Mouse (Mus musculus) stomach, postnatal 0 days (tissue): ENCODE measurements around the gene Gm30302. TPM values are rescaled to one million over a fixed set of nuclear protein-coding genes. Genes with fewer than 3 reads are reported as not detected.

Experiments used
- ATAC-seq: fragments of 200-750 bp; cut with Nextera tagmentation; 2 replicates; pipeline ENCODE4 v1.8.0; 2017; ENCODE audit not compliant: low FRiP score, low TSS enrichment
- DNase-seq: peaks from one replicate; pipeline ENCODE4 v3.0.0-alpha.2; 2016; ENCODE audit warnings: low spot score
- H3K27ac ChIP-seq: fragments of 300-500 bp; sonication (generic); replicated peaks from 2 replicates; pipeline ENCODE4 v1.5.1; 2014; ENCODE audit warnings: mild to moderate bottlenecking, control low read depth
- H3K27me3 ChIP-seq: fragments of 300-500 bp; sonication (generic); 2 replicates; pipeline ENCODE4 v1.6.1; 2014; ENCODE audit warnings: low read length; ENCODE audit not compliant: control insufficient read depth, insufficient read depth
- H3K36me3 ChIP-seq: fragments of 300-500 bp; sonication (generic); 2 replicates; pipeline ENCODE4 v1.6.1; 2014; ENCODE audit warnings: low read length, mixed read lengths; ENCODE audit not compliant: control insufficient read depth, insufficient read depth
- H3K4me1 ChIP-seq: fragments of 300-500 bp; sonication (generic); replicated peaks from 2 replicates; pipeline ENCODE4 v1.6.1; 2014; ENCODE audit warnings: antibody characterized with exemption; ENCODE audit not compliant: control insufficient read depth, insufficient read depth
- H3K4me2 ChIP-seq: fragments of 300-500 bp; sonication (generic); replicated peaks from 2 replicates; pipeline ENCODE4 v1.6.1; 2014; ENCODE audit warnings: low read depth, mild to moderate bottlenecking, control low read depth, moderate library complexity
- H3K4me3 ChIP-seq: fragments of 300-500 bp; sonication (generic); 2 replicates; pipeline ENCODE4 v1.5.1; 2014; ENCODE audit warnings: low read depth, low read length, control low read depth
- H3K9ac ChIP-seq: fragments of 300-500 bp; sonication (generic); 2 replicates; pipeline ENCODE4 v1.6.1; 2014; ENCODE audit warnings: mild to moderate bottlenecking, low read length, control low read depth, mixed read lengths
- H3K9me3 ChIP-seq: fragments of 300-500 bp; sonication (generic); 2 replicates; pipeline ENCODE4 v1.6.1; 2016; ENCODE audit warnings: low read length; ENCODE audit not compliant: control insufficient read depth
- CTCF ChIP-seq: IDR thresholded peaks from 2 replicates; pipeline ENCODE4 v1.5.1; 2016; ENCODE audit warnings: antibody characterized with exemption, low read depth, mild to moderate bottlenecking, moderate library complexity
- EP300 ChIP-seq: optimal IDR thresholded peaks from 2 replicates; pipeline ENCODE3; 2016; ENCODE audit warnings: antibody characterized with exemption
- WGBS: fragments of 180-500 bp; shearing (Covaris S2); extraction: QIAGEN DNeasy Blood & Tissue Kit; methylation state at CpG from one replicate; pipeline ENCODE4 v1.1.7; 2014; 5-methylcytosine and 5-hydroxymethylcytosine counted together
- polyA plus RNA-seq: library from polyadenylated mRNA; unstranded; fragments of >200 nt; fragmentation: Nextera tagmentation; extraction: Ambion mirVana; gene quantifications from 2 replicates; pipeline ENCODE4 v1.2.1, GENCODE M21; 2015

The Gm30302 gene
- polyA plus RNA-seq, 1 experiment from 2014 or later = not detected

DNA sequence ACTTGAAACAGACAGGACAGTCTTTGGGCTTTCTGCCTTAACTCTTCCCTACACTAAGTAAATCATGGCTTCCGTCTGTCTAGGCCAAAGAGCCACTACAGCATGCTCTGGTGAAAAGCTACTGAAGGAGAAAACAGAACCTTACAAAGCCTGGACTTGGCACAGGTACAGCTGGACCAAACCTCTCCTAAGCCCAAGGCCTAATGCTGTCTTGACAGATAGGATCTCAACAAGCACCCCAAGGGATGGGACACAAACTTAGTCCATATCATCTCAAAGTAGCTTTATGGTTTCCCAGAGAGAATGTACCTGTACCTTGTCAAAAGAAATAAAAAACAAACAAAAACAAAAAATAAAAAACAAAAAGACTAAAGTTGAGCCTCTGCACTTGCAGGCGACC is 62.4 kb downstream of the Gm30302 start:
- no peak for ATAC-seq
- Histone ChIP-seq H3K36me3 (peaks cover 8% of the 10 kb centered on the region), H3K27me3 (no peaks in the 10 kb centered on the region), H3K4me3 (no peak overlapping the region), H3K27ac (no peak overlapping the region), H3K9ac (no peak overlapping the region), H3K4me2 (no peak overlapping the region), H3K4me1 (no peaks in the 10 kb centered on the region), H3K9me3 (no peaks in the 10 kb centered on the region)
- no peak for DNase-seq
- TF ChIP-seq EP300 = no peak
- TF ChIP-seq CTCF = no peak
- WGBS = 84% methylated on average over 2 of the region's 2 CpGs

Other genes with a start within 250 kb of the Gm30302 start
- gene Omd, start 216.5 kb downstream of the Gm30302 start, polyA plus RNA-seq = 0.30 and 0.36 TPM in 2 replicates
- gene Ogn, start 191.0 kb downstream of the Gm30302 start, polyA plus RNA-seq = 138 and 151 TPM in 2 replicates
- gene Cenpp, start 146.2 kb downstream of the Gm30302 start, polyA plus RNA-seq = 11.5 and 12.6 TPM in 2 replicates
- 9.4 and 10.0 TPM in 2 replicates for gene Nol8, start 145.9 kb downstream of the Gm30302 start, polyA plus RNA-seq
- 24.0 and 24.4 TPM in 2 replicates for gene Iars, start 116.9 kb downstream of the Gm30302 start, polyA plus RNA-seq